Mouse (Mus musculus) liver, adult 2 months (tissue): ENCODE measurements around the gene Fstl1.

Experiments
- CTCF ChIP-seq: fragments of 200-500 bp; IDR thresholded peaks from 2 replicates; pipeline ENCODE4 v1.5.1; 2011; ENCODE audit warnings: low read depth, low read length, control low read depth
- POLR2A ChIP-seq: fragments of 200-500 bp; IDR thresholded peaks from 2 replicates; pipeline ENCODE4 v1.6.1; 2011; ENCODE audit warnings: low read length, control low read depth; ENCODE audit not compliant: insufficient read depth; ENCODE audit errors: extremely low read depth

GRCm38 (mm10) chr16:37795651-37796150 is 19.0 kb downstream of the Fstl1 start:
- TF ChIP-seq POLR2A: no peak
- no peak for TF ChIP-seq CTCF
